Mouse (Mus musculus) intestine, embryonic 16.5 days (tissue): Measurements from ENCODE around the gene Rxrg. TPM values are rescaled to one million over a fixed set of nuclear protein-coding genes. Genes with fewer than 3 reads are reported as not detected.

Experiments used
- ATAC-seq: fragments of 200-750 bp; cut with Nextera tagmentation; 2 replicates; pipeline ENCODE4 v1.8.0; 2017; ENCODE audit warnings: moderate TSS enrichment, moderate library complexity
- H3K27ac ChIP-seq: fragments of 300-500 bp; sonication (generic); 2 replicates; pipeline ENCODE4 v1.5.1; 2014; ENCODE audit warnings: mild to moderate bottlenecking, low read length
- H3K27me3 ChIP-seq: fragments of 300-500 bp; sonication (generic); replicated peaks from 2 replicates; pipeline ENCODE4 v1.6.1; 2014; ENCODE audit warnings: low read length, control low read depth, mixed read lengths; ENCODE audit not compliant: control insufficient read depth, insufficient read depth
- H3K36me3 ChIP-seq: fragments of 300-500 bp; sonication (generic); 2 replicates; pipeline ENCODE4 v1.6.1; 2014; ENCODE audit warnings: low read length, control low read depth; ENCODE audit not compliant: control insufficient read depth, insufficient read depth
- H3K4me1 ChIP-seq: fragments of 300-500 bp; sonication (generic); 2 replicates; pipeline ENCODE4 v1.6.1; 2014; ENCODE audit warnings: low read length, control low read depth, mixed read lengths; ENCODE audit not compliant: control insufficient read depth, insufficient read depth
- H3K4me2 ChIP-seq: fragments of 300-500 bp; sonication (generic); 2 replicates; pipeline ENCODE4 v1.6.1; 2014; ENCODE audit warnings: low read depth, low read length, control low read depth
- H3K4me3 ChIP-seq: fragments of 300-500 bp; sonication (generic); 2 replicates; pipeline ENCODE4 v1.5.1; 2014; ENCODE audit warnings: mild to moderate bottlenecking, low read length
- H3K9ac ChIP-seq: fragments of 300-500 bp; sonication (generic); 2 replicates; pipeline ENCODE4 v1.6.1; 2014; ENCODE audit warnings: low read depth, low read length
- H3K9me3 ChIP-seq: fragments of 300-500 bp; sonication (generic); 2 replicates; pipeline ENCODE4 v1.6.1; 2016; ENCODE audit warnings: low read length, control low read depth; ENCODE audit not compliant: control insufficient read depth
- WGBS: fragments of 180-500 bp; shearing (Covaris S2); extraction: QIAGEN DNeasy Blood & Tissue Kit; methylation state at CpG from one replicate; pipeline ENCODE4 v1.1.7; 2014; 5-methylcytosine and 5-hydroxymethylcytosine counted together
- polyA plus RNA-seq: library from polyadenylated mRNA; unstranded; fragments of >200 nt; fragmentation: Nextera tagmentation; extraction: Ambion mirVana; gene quantifications from 2 replicates; pipeline ENCODE4 v1.2.1, GENCODE M21; 2015

The Rxrg gene
- polyA plus RNA-seq, 1 experiment from 2014 or later = 1.3 TPM

DNA sequence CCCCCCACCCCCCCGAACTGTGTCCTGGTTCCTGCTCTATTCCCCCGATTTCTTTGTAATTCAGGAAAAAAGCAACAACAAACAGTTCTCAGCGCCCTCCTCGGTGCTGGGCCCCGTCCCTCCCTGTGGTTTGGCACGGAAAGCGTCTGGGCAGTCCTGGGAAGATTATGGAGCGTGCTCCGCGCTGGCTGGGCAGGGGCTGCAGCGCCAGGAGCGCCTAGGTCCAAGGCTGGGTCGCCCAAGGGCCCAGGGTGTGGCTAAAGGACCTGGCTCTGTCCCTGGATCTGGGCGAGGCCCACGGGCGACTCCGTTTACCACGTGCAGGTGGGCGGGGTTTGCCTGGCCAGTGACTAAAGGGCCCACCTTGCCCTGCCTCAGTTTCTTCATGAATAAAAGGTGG is 62.9 kb downstream of the Rxrg start:
- peaks cover 29% of the 10 kb centered on the region for H3K27me3 ChIP-seq
- peak overlapping the region; percentile 33; the same call in 1 of the 2 replicates for H3K4me2 ChIP-seq
- peak overlapping the region; percentile 25 for H3K4me3 ChIP-seq
- no peaks in the 10 kb centered on the region for H3K36me3 ChIP-seq
- no peak overlapping the region for H3K9ac ChIP-seq
- H3K27ac ChIP-seq = no peak overlapping the region
- 0 out of 2 replicates have a peak, but pooled peaks have one; percentile 31 for ATAC-seq
- H3K9me3 ChIP-seq = no peaks in the 10 kb centered on the region
- WGBS = 5% methylated on average over 19 of the region's 19 CpGs
- H3K4me1 ChIP-seq = peaks cover 4% of the 10 kb centered on the region; the same call in 1 of the 2 replicates

DNA sequence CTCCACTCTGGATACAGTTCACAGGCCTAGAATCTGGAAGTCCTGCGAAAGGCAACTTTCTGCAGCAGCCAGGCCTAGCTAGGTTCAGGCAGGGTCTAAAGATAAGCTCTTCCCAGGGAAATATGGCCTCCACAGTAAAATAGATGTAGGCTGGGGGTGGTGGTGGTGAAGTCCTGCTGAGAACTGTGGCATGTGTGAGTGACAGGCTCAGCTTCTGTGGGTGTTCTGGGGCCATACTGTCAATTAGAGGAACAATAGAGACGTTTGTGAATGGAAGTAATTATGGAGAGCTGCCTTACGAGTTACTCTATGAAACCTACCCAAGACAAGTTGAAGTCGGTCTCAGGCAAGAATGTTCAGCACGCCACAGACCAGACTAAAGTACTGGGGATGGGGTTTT is 65.0 kb downstream of the Rxrg start:
- no peak for ATAC-seq
- no peak overlapping the region for H3K4me3 ChIP-seq
- H3K9ac ChIP-seq = no peak overlapping the region
- WGBS = 72% methylated on average over 5 of the region's 5 CpGs
- H3K27me3 ChIP-seq = peaks cover 29% of the 10 kb centered on the region
- H3K9me3 ChIP-seq = no peaks in the 10 kb centered on the region
- H3K36me3 ChIP-seq = no peaks in the 10 kb centered on the region
- no peak overlapping the region for H3K4me2 ChIP-seq
- H3K27ac ChIP-seq = no peak overlapping the region
- H3K4me1 ChIP-seq = peaks cover 4% of the 10 kb centered on the region; the same call in 1 of the 2 replicates

DNA sequence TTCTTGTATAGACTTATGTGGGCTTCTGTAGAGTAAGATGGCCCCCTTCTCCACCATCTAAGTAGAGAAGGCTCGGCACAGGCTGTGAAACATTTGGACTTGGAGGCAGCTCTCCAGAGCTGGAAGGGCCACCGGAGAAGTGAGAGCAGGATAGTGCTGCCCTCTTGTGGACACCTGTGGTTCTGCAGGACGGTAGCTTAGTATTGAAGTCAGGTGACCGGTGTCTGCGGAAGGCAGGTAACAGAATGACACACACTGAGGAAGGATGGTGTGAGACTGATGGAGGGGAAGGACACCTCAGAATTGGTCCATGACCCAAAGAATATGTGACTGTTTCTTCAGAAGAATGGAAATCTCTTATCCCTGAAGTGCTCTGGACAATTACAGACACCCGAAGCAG is 71.6 kb downstream of the Rxrg start:
- H3K4me3 ChIP-seq = no peak overlapping the region
- no peaks in the 10 kb centered on the region for H3K36me3 ChIP-seq
- H3K27ac ChIP-seq = no peak overlapping the region
- WGBS = 29% methylated on average over 6 of the region's 6 CpGs
- H3K4me1 ChIP-seq = no peaks in the 10 kb centered on the region
- ATAC-seq = no peak
- H3K27me3 ChIP-seq = 0 out of 2 replicates have a peak, but pooled peaks cover 12% of the 10 kb centered on the region
- no peak overlapping the region for H3K9ac ChIP-seq
- no peak overlapping the region for H3K4me2 ChIP-seq
- H3K9me3 ChIP-seq = no peaks in the 10 kb centered on the region

DNA sequence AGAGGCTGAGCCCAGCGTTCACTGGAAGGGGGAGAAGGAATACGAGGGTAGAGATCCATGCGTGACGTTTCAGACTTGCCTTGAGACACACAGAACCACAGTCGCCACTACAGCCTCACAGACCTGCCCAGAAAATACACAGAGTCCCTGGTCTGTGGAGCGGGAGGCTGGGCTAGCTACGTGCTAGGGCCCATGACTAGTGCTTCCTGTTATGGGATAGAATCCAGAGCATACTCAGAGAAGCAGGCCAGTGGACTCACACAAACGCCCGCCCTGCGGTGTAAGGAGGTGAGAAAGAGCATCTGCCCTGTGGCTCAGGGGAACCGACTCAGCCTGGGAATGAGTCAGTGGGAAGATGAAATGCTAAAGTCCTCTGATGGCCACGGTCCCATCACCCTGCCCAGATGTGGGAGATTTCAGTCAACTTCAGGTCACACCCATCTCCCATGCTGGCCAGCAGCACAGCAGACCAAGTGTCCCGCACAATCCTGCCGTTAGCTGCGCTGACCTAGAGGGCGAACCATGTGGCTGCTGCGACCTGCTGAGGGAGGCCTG is 74.3 kb downstream of the Rxrg start:
- no peak overlapping the region for H3K27ac ChIP-seq
- WGBS = 14% methylated on average over 17 of the region's 17 CpGs
- no peaks in the 10 kb centered on the region for H3K4me1 ChIP-seq
- 0 out of 2 replicates have a peak, but pooled peaks cover 13% of the 10 kb centered on the region for H3K27me3 ChIP-seq
- H3K4me3 ChIP-seq = no peak overlapping the region
- no peak overlapping the region for H3K9ac ChIP-seq
- H3K9me3 ChIP-seq = no peaks in the 10 kb centered on the region
- no peak for ATAC-seq
- H3K36me3 ChIP-seq = no peaks in the 10 kb centered on the region
- no peak overlapping the region for H3K4me2 ChIP-seq

DNA sequence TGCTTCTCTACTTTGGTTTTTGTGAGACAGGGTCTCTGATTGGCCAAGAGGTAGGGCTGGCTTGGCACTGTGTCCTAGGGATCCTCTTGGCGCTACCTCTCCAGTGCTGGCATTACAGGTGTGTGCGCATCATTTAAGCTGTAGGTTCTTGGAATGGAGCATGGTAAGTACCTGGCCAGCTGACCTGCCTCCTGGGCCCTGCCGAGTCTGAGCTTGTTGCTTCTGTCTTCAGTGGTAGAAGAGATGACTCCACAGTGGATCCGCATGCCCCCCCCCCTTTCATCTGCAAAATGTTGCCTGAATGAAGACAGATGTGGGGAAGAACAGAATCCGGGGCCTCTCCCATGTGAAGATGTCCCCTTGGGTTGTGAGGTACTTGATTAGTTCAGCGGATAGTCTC is 80.9 kb downstream of the Rxrg start:
- 92% methylated on average over 6 of the region's 6 CpGs for WGBS
- Histone ChIP-seq H3K27me3 (0 out of 2 replicates have a peak, but pooled peaks cover 4% of the 10 kb centered on the region), H3K9me3 (no peaks in the 10 kb centered on the region), H3K4me1 (no peaks in the 10 kb centered on the region), H3K4me2 (no peak overlapping the region), H3K27ac (no peak overlapping the region), H3K36me3 (no peaks in the 10 kb centered on the region), H3K4me3 (no peak overlapping the region), H3K9ac (no peak overlapping the region)
- no peak for ATAC-seq

DNA sequence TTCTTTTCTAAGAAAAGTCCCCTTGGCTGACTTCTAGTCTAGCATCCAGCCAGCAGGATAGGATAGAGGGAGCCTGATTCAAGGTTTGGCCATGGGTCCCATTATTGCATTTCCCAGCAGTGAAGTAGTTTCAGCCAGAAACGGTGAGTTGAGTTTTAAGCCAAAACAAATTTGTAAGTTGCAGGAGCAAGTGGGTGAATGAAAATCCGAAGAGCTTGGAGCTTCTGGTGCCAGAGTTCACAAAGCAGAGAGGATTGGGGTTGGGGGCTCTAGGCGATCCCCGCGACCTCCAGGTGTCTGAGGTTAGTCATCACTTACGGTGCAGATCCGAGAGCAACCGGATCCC is 89.8 kb downstream of the Rxrg start:
- no peaks in the 10 kb centered on the region for H3K9me3 ChIP-seq
- peaks cover 18% of the 10 kb centered on the region for H3K4me1 ChIP-seq
- ATAC-seq = no peak
- peak overlapping the region; percentile 97 for H3K4me2 ChIP-seq
- H3K4me3 ChIP-seq = peak overlapping the region; percentile 59
- H3K27ac ChIP-seq = no peak overlapping the region
- H3K36me3 ChIP-seq = no peaks in the 10 kb centered on the region
- peaks cover 62% of the 10 kb centered on the region for H3K27me3 ChIP-seq
- H3K9ac ChIP-seq = peak overlapping the region; percentile 56; the same call in 1 of the 2 replicates
- WGBS = under 1% methylated on average over 8 of the region's 8 CpGs

DNA sequence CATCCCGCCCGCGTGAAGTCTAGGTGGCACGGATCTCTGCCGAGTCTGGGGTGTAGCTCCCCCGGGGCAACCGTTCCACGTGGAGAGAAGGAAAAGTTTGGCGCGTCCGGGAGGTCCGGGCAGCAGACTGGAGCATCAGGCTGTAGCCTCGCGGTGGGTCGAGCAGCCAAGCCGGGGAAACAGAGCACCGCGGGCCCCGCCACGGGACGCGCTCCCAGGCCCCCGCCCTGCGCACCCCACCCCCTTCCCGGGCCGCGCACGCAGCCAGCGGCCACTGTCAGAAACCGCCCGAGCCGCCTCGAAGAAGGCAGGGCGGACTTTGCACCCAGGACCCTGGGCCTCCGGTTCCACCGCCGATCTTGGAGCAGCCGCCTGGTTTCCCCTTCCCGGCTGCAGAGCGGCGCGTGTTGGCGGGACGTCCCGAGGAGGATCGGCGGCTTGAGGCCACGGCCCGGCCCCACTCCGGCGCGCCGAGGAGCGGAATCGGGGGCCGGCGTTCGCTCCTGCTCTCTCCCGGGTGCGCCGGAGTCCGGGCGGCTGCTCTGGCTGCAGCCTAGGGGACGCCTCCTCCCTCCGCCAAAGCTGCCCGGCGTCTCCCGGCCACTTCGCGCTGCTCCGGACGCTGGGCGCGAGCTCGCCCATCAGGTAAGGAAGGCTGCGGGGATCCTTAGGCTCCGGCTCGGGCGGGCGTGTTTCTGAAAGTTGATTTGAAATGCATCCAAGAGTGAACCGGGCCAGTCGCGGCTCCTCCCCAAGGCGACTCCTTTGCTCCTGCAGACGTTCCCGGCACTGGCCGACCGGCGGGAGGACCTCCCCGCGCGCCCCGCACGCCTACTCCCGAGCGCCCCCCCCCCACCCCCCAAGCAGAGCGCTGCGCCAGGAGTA is 90.4 kb downstream of the Rxrg start:
- peaks cover 66% of the 10 kb centered on the region for H3K27me3 ChIP-seq
- H3K4me1 ChIP-seq = peaks cover 18% of the 10 kb centered on the region
- under 1% methylated on average over 96 of the region's 98 CpGs for WGBS
- H3K36me3 ChIP-seq = no peaks in the 10 kb centered on the region
- H3K4me2 ChIP-seq = peak overlapping the region; percentile 97
- peak overlapping the region; percentile 59 for H3K4me3 ChIP-seq
- no peaks in the 10 kb centered on the region for H3K9me3 ChIP-seq
- H3K9ac ChIP-seq = peak overlapping the region; percentile 56
- no peak overlapping the region for H3K27ac ChIP-seq
- peak; percentile 90 for ATAC-seq

DNA sequence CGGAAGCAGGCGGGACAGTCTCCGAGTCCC is 90.9 kb downstream of the Rxrg start, which contains the start of gene Lmx1a:
Gene Lmx1a (plus strand): TSS at position 6 of the 30 bp plus-strand sequence.
- Histone ChIP-seq H3K4me1 (peaks cover 18% of the 10 kb centered on the region), H3K4me2 (peak within 1 kb of the TSS; percentile 97), H3K9me3 (no peaks in the 10 kb centered on the region), H3K27ac (no peak within 1 kb of the TSS), H3K4me3 (peak within 1 kb of the TSS; percentile 59), H3K9ac (peak within 1 kb of the TSS; percentile 56), H3K36me3 (no peaks in the 10 kb centered on the region), H3K27me3 (peaks cover 71% of the 10 kb centered on the region)
- ATAC-seq = no peak
- 0% methylated on average over 3 of the region's 3 CpGs for WGBS
